Mouse (Mus musculus) pancreas, adult 10 weeks (tissue): ENCODE measurements around the gene Tbx6. TPM values are rescaled to one million over a fixed set of nuclear protein-coding genes. Genes with fewer than 3 reads are reported as not detected.

Experiments used
- polyA plus RNA-seq: library from polyadenylated mRNA; stranded (reverse); fragments of 350-450 nt; fragmentation: Illumina TruSeq; extraction: RNeasy Lipid Tissue Mini Kit (QIAGEN cat#74804); gene quantifications from one replicate; pipeline ENCODE4 v1.2.3, GENCODE M21; 2015; ENCODE audit warnings: low read depth, low replicate concordance; ENCODE audit not compliant: insufficient read depth

Tbx6 gene
- 1.9 TPM for polyA plus RNA-seq

GRCm38 (mm10) chr7:126780971-126781635, at the start of gene Tbx6:
TSS of gene Tbx6 (plus strand) at chr7:126781483.

GRCm38 (mm10) chr7:126759050-126759671, 22.1 kb upstream of the Tbx6 start, which contains the start of gene Mapk3:
TSS of gene Mapk3 (plus strand) at chr7:126759601.

GRCm38 (mm10) chr7:126766201-126766600, 15.1 kb upstream of the Tbx6 start, which contains the start of gene Gdpd3:
TSS of gene Gdpd3 (plus strand) at chr7:126766334.

GRCm38 (mm10) chr7:126776598-126777057, 4.7 kb upstream of the Tbx6 start, which contains the start of gene Ypel3:
TSS of gene Ypel3 (plus strand) at chr7:126776955.

GRCm38 (mm10) chr7:126791851-126792720, 10.8 kb downstream of the Tbx6 start, which contains the start of gene Ppp4c:
TSS of gene Ppp4c (minus strand) at chr7:126792496.

GRCm38 (mm10) chr7:126797411-126798126, 16.3 kb downstream of the Tbx6 start, which contains the start of gene Fam57b:
TSS of gene Fam57b (plus strand) at chr7:126797668.

GRCm38 (mm10) chr7:126831539-126831938, 50.3 kb downstream of the Tbx6 start, which contains the start of gene 4930451I11Rik:
TSS of gene 4930451I11Rik (minus strand) at chr7:126831639.

Other genes with a start within 250 kb of the Tbx6 start
- gene Eif3c, start 215.1 kb upstream of the Tbx6 start, polyA plus RNA-seq, result 22.8 TPM
- 1.6 TPM for gene Apobr, start 196.5 kb upstream of the Tbx6 start, polyA plus RNA-seq
- 26.6 TPM for gene Cln3, start 195.7 kb upstream of the Tbx6 start, polyA plus RNA-seq
- not detected for gene Il27, start 186.5 kb upstream of the Tbx6 start, polyA plus RNA-seq
- 3,774 TPM for gene Nupr1, start 150.6 kb upstream of the Tbx6 start, polyA plus RNA-seq
- 23.8 TPM for gene Sgf29, start 132.2 kb upstream of the Tbx6 start, polyA plus RNA-seq
- 32.4 TPM for gene Sult1a1, start 105.1 kb upstream of the Tbx6 start, polyA plus RNA-seq
- 43.5 TPM for gene Bola2, start 86.1 kb upstream of the Tbx6 start, polyA plus RNA-seq
- gene Slx1b, start 85.7 kb upstream of the Tbx6 start, polyA plus RNA-seq, result 3.1 TPM
- gene Coro1a, start 73.7 kb upstream of the Tbx6 start, polyA plus RNA-seq, result 7.3 TPM
- gene Mapk3, start 21.9 kb upstream of the Tbx6 start, polyA plus RNA-seq, result 50.5 TPM
- 2.5 TPM for gene Gdpd3, start 15.1 kb upstream of the Tbx6 start, polyA plus RNA-seq
- gene Ypel3, start 4.5 kb upstream of the Tbx6 start, polyA plus RNA-seq, result 86.3 TPM
- gene Ppp4c, start 11.0 kb downstream of the Tbx6 start, polyA plus RNA-seq, result 30.4 TPM
- gene Fam57b, start 16.2 kb downstream of the Tbx6 start, polyA plus RNA-seq, result 3.8 TPM
- gene 4930451I11Rik, start 50.2 kb downstream of the Tbx6 start, polyA plus RNA-seq, result not detected
- gene Doc2a, start 65.9 kb downstream of the Tbx6 start, polyA plus RNA-seq, result not detected
- 4.6 TPM for gene Hirip3, start 80.5 kb downstream of the Tbx6 start, polyA plus RNA-seq
- gene Ino80e, start 80.9 kb downstream of the Tbx6 start, polyA plus RNA-seq, result 12.9 TPM
- gene Taok2, start 103.2 kb downstream of the Tbx6 start, polyA plus RNA-seq, result 31.1 TPM
- 29.4 TPM for gene Tmem219, start 141.4 kb downstream of the Tbx6 start, polyA plus RNA-seq
- gene Kctd13, start 147.4 kb downstream of the Tbx6 start, polyA plus RNA-seq, result 3.6 TPM
- 3.6 TPM for gene Asphd1, start 168.1 kb downstream of the Tbx6 start, polyA plus RNA-seq
- gene Sez6l2, start 169.1 kb downstream of the Tbx6 start, polyA plus RNA-seq, result 17.7 TPM
- 28.6 TPM for gene Cdipt, start 194.4 kb downstream of the Tbx6 start, polyA plus RNA-seq
- gene Cdiptos, start 194.6 kb downstream of the Tbx6 start, polyA plus RNA-seq, result 1.6 TPM
- gene Mvp, start 233.1 kb downstream of the Tbx6 start, polyA plus RNA-seq, result 10.7 TPM
- gene Pagr1b, start 235.0 kb downstream of the Tbx6 start, polyA plus RNA-seq, result not detected
- 17.2 TPM for gene Pagr1a, start 235.9 kb downstream of the Tbx6 start, polyA plus RNA-seq
- 3.3 TPM for gene Gm42742, start 239.6 kb downstream of the Tbx6 start, polyA plus RNA-seq
- 0.76 TPM for gene Prrt2, start 239.7 kb downstream of the Tbx6 start, polyA plus RNA-seq
- 33.7 TPM for gene Maz, start 245.6 kb downstream of the Tbx6 start, polyA plus RNA-seq